Mouse (Mus musculus): ENCODE results near the gene Aco2.
A peak's percentile ranks its signal among the peaks of the same experiment; 100 is the strongest.
"Not testable (repeated sequence)": the region's sequence is repeated elsewhere in the genome, so short reads cannot be mapped to it uniquely, and the experiment has no call there.

Aco2 gene

DNA sequence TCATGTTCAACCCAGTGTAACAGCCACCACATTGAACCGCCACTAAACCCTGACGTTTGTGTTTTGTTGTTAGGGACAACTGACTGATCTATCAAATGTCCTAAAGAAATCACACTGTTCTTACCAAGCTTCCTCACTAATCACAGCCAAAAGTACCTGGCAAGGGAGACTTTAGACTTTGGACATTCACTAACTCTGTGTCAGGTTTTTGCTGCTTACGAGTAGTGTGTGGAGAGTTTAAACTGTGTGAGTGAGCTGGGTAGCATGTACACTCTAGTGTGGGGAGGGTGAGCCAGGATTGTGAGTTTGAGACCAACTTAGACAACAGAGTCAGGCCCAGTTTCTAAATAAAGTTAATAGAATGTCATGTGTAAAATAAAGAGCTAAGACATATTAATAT is 10.2 kb downstream of the Aco2 start:
- DNase-seq, result no peak

DNA sequence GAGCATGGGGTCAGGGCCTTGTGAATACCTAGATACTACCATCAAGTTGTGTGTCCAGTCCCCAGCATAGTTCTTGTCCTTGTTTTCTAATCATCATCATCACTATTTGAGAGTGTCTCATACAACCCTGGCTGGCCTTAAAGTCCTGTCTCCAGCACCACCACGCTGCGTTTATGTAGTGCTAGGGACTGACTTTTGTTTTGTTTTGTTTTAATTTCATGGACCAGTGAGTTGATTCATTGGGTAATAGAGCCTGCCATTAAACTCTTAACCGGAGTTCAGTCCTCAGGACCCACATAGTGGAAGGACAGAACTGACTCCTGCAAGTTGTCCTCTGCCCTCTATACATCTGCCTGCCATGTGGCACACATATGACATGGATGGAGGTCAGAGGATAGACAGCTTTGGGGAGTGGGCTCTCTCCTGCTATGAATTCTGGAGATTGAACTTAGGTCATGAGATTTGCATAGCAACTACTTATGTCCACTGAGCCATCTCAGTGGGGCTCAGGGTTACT is 13.4 kb downstream of the Aco2 start:
- no peak for DNase-seq

DNA sequence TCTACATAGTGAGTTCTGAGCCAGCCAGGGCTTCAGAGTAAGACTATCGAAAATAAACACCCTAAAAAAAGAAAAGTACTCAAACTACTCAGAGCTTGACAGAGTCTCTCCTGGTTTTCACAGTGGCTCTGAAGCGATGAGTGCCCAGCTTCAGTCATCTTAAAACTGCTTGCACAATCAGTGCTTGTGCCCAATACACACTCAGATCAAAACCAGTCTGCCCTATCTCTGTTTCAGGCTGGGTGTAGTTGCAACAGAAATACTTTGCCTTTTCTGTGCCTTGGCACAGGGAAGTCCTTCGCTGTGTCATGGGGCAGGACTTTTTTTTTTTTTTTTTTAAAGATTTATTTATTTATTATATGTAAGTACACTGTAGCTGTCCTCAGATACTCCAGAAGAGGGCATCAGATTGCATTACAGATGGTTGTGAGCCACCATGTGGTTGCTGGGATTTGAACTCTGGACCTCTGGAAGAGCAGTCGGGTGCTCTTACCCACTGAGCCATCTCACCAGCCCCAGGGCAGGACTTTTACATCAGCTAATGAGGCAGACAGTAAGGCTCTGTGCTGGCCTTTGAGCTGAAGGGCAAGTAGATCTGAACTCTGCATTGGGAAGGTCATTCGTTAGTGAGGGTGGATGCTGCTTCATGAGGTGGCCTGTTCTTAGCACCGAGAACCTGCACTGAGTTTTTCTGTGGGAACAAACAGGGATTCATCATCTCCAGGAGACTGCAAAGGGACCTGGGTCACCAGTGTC is 14.9 kb downstream of the Aco2 start:
- DNase-seq, result no peak

DNA sequence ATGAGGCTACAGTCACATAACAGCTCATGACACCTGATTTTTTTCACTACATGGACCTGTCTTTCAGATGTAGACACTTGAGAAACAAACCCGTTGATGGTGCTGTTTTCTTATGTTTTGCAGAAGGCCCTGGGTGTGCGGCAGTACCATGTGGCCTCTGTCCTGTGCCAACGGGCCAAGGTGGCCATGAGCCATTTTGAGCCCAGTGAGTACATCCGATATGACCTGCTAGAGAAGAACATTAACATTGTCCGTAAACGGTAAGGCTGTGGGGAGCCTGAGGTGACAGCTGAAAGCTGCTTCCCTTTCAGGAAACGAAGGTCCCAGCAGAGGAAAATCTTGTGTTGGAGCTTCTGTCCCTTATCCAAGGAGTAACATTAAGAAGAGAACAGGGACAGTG is 17.1 kb downstream of the Aco2 start:
- DNase-seq, result no peak

DNA sequence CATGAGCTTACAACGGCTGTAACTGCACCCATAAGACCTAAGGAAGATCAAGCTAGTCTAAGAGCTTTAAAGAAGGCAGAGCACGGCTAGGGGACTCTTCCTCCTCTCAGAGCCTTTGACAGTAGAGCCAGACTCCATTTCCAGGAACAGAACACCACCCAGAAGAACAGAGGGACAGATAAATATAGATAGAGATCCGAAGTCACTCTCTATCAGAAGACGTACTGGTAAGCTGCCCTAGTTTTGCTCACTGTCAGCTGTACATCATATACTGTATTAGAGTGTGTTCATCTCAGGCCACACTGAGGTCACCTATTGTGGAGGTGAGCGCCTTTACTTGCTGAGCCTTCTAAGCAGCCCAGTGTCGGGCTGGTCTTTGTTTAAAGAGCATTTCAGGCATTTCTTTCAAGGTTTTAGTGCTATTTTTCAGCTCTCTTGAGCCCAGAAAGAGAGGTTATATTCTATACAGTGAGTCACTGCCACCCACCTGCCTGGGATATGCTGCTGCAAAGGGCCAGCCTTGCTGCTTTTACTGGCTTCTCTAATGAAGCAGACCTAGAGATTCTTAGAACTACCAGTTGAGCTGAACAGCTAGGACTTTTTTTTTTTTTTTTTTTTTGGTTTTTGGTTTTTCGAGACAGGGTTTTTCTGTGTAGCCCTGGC is 19.2 kb downstream of the Aco2 start:
- no peak for DNase-seq

DNA sequence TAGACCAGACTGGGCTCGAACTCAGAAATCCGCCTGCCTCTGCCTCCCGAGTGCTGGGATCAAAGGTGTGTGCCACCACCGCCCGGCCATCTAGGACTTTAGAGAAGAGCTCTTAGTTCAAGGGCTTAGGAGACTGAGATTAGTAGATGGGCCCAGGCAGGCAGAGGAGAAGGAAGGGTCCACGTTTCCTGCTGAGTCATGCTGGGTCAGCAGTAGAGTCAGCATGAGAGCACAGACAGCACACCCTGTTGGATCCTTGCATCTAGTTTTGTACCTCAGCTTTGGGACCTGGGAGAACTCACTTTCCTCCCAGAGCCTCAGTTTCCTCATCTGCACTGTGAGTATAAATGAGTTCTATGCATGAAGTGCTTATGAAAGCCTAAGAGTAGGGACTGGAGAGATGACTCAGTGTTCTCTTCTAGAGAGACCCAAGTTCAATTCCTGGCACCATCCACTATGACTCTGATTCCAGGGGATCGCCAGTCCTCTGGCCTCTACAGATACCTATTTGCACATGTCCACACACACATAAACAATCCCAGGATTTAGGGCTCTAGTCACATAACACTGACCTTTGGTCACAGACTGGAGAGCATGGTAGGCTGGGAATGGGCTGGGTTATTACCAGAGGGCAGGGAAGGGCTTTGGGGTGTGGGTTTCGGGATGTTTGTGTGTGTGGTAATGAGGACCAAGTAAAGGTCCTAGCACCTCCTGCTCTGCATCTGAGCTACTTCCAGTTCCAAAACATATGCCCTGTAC is 19.9 kb downstream of the Aco2 start:
- no peak for DNase-seq

DNA sequence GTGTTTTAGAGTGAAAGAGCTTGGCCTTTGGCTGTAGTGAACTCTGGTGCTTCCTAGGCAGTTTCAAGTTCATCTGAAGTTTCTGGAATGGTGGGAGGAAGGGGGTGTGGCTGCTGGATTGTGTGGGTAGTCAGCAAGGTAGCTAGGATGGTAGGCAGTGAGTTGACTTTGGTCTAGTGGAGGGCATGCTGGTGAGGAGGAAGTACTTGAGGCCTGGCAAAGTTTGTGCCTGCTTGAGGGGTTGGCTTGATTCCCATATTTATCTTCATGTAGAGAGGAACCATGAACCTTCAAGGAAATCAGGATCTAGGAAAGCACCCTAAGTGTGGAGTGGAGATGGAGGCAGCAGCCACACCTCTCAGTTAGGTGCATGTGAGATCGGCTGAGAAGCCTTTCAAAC is 21.9 kb downstream of the Aco2 start:
- no peak for DNase-seq

DNA sequence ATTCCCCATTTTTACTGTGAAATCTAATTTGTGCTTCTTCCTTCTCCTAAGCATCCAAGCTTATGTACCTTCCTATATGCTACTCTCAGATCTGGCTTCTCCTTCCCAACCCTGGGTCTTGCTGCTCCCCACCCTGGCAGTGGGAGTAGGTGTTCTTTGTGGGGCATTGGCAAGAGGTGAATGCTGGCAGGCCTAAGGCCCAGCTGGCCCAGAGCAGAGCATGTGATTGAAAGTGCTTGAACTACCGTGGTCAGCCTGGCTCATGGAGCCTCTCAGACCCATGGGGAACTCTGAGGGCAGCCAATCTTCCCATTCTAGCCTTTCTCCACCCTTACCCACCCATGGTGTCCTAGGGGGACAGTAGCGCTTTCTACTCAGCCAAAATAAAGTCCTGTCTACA is 24.3 kb downstream of the Aco2 start:
- DNase-seq, result no peak

DNA sequence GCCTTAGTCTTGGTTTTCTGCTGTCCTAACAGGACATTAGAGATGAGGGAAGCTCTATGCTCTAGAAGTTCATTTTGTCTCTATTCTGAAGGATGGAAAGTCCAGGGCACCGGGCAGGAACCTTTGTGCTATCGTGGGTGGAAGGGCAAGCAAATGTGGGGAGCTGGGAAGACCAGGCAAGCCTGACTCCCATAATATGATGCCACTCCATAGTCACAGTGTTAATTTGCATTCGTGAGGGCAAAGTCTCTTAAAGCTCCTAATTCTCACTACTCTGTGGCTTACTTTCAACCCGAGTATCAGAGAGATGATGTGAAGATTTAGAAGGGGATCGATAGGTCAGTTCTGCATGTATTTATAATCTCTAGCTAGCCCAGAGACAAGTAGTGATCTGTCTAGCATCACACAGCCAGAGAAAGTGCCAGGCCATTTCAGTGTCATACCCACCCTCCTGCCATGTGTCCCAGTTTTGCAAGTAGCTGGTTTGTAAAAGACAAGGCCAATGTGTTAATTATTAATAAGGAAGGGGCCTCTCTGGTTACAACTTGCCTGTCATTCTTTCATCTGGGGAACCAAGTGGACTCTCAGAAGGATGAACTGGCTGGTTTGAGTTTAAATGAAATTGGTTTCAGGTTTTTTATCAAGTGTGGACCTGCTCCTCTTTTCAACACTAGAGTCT is 25.6 kb downstream of the Aco2 start:
- no peak for DNase-seq

DNA sequence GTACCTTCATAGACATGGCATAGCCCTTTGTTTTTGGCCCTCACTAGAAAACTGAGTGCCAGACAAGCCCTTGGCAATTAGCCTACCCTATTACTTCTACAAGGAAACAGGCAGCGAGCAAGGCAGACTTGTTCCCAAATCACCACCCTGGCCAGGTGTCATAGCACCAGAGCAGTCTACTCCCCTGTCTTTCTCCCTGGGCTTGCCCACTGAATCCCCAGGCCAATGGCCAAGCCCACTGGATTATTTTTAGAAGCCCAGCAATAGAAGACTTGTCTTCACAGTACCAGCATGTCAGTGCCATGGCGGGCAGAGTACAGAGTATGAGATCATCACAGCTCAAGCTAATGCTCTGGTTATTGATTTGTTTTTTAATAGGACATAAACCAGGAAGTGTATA is 26.6 kb downstream of the Aco2 start:
- no peak for DNase-seq

DNA sequence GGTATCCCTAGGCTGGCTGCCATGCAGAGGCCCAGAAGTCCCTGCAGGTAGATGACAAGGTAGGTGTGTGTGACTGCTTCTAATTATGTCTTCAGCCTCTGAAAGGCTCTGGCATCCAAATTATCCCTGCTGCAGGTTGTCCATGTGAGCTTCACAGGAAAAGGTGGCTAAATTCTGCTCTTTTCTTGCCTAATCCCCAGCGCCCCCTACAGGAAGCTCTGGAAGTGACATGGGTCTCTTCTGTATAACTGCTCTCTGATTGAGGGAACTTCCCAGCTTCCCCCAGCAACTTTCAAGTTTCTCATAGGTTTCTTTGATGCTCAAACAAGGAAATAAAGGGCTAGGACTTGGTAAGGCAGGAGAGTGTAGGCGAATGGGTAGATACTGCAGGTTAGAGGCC is 32.8 kb downstream of the Aco2 start:
- DNase-seq, result peak; percentile 87

DNA sequence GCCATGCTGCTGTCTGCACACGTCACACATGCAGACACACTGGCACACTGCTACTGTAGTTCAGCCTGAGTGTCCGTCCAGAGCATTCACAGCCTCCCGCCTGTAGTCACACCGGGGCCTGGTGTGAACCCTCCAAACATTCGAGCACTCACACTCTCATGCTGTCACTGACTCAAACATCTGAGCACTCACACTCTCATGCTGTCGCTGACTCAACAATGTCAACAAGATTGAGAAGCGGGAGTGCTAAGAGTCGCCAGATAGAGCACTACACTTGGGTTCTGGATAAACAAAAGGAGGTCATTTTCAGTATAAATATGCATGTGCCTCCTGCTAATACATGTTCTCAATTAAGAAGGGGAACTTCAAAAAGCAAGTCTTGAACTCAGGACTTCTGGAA is 35.8 kb downstream of the Aco2 start:
- no peak for DNase-seq

DNA sequence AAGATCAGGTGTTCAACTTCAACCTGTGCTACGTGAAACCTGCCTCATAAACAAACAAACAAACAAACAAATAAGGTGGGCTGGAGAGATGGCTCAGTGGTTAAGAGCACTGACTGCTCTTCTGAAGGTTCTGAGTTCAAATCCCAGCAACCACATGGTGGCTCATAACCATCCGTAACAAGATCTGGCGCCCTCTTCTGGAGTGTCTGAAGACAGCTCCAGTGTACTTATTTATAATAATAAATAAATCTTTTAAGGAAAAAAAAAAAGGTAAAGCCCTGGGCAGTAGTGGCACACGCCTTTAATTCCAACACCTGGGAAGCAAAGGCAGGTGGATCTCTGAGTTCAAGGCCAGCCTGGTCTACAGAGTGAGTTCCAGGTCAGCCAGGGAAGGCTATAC is 36.7 kb downstream of the Aco2 start:
- DNase-seq, result not testable (repeated sequence)

DNA sequence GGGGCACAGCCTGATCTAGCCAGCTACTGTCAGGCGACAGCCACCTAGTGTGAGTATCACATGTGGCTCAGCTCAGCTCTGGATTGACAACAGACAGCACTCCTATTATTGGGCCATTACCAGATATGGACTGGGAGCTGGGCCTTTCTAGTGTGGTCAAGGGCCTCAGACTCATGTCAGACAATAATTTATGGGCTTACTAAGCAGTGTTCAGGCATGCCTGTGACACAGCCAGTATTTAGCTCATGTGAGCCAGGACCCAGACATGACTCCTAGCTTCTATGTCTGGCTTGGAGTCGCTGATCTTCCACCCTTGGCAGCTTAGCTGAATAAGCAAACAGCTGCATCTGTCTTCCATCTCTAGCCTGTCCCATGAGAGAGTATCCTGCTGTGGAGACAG is 40.4 kb downstream of the Aco2 start:
- DNase-seq, result no peak

DNA sequence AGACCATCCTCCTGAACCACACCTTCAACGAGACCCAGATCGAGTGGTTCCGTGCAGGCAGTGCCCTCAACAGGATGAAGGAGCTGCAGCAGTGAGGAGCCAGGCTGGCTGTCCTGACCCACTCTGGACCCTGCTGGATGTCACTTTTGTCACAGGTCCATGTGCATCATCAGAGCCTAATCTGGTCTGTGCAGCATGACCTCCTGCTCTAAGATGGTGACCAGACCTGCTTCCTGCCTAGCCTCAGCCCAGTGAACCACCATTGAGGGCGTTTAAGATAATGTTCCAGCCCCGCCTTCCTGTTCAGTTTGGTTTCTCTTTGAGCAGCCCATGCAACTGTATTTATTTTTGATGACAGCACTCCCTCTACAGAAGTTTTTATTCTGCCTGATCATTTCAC is 42.6 kb downstream of the Aco2 start:
- DNase-seq, result no peak

DNA sequence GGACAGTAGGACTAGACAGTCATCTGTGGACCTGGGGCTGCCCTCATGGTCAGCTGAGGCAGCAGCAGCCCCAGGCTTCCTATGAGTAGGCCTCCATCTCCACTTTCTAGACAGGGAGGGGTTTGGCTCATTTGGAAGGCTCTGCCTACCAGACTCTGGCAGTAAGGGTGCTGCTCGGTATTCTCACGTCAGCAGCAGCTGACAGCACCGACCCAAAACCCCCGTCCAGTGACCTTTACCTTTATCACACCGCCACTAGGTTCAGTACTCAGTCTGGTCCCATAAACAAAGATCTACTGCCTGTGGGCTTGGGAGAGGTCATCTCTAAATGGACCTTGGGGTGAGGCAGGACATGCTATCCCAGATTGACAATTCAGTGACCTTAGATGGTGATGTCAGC is 43.6 kb downstream of the Aco2 start:
- DNase-seq, result no peak

DNA sequence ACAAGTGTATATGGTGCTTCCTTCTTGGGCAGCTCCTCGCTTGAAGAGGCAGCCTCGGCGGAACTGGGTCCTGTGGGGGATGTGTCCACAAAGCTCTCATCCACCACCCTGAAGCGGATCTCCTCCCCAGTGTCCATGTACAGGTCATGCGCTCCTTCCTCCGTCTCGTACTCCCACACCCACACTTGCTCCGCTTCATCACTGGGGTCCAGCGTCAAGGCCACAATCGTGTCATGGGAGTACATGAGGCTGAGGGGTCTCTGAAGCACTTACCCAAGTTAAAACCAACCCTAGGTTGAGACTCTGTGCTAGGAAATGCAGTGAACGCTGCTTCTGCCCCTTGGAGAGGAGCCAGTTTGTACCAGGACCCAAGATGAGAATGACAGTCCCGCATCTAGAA is 45.1 kb downstream of the Aco2 start:
- no peak for DNase-seq

DNA sequence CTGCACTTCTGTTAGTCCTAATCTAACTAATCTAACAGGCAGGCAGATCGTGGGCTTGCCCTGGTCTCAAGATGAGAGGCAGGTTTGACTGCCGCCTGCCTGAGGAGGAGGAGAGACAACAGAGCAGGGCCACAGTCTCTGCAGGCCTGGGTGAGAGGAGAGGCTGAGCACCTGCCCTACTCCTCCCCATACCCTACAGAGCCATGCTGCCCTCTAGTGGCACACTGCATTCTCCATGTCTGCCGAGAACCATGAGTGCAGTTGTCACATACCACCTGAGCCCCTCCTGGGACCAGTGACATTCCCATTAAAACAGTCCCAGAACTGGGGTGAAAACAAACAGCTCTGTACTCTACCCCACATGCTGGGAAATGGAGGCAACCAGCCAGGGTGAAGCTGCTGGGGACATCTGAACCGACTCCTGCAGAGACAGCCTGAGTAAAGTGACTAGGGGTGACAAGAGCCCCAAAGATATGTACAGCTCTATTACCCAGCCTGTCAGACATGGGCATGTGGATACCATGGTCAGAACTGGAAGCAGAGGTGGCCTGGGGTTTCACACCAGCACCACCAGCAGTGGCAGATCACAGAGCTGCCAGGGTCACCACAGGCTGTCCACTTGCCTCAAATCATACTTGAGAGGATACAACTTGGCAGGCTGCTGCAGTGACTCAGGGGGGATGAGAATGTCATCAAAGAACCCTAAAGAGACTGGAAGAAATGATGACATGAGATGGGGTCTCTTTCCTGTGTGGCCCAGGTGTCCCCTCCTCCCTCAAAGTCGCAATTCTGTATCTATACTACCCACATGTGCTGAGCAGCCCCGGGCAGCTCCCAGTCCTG is 45.7 kb downstream of the Aco2 start:
- DNase-seq, result peak; percentile 79

DNA sequence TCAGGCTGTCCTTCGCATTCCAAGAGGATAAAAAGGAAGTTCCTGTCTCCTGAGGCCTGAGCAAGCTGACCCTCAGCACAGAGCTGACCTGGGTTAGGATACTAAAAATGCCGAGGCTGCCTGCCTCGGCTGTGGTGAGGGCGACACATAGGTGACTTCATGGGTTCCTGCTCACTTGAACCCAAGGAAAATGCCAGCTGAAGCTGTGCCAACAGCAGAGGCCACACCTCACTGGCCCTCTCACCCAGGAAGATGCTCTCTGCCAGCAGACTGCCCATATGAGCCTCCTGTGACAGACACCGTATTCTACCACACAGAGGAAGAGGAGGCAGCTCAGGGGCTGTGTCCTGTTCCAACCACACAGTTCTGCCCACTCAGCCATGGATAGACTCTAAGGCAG is 47.0 kb downstream of the Aco2 start:
- no peak for DNase-seq

DNA sequence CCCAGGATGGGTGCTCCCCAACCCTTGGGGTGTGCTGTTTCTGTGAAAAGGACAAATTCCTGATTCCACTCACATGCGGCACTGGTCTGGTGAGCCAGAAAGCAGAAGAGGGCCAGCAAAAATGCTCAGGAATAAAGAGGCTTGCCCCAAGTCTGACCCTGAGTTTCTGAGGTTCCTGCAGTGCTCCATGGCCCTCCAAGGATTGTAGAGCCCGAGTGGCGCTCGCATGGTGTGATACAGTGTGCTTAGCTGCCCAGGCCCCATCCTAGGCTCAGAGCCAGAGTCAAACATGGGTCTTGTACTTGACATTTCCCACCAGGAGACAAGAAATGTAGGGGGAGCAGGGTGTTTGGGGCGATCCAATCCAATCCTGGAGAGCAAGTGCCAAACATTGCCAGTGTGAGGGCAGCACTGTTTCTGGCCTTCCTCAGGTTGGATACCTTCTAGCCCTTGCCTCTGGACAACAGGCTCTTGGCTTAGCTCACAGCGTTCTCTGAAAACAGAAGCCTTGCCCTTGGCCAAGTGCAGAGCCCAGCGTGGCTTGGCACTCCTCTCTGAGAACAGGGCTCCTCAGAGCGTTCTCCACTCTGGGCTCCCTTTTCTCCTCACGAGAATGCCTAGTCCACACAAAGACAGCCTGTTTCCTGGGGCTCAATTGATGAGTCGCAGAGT is 48.6 kb downstream of the Aco2 start:
- DNase-seq, result no peak

DNA sequence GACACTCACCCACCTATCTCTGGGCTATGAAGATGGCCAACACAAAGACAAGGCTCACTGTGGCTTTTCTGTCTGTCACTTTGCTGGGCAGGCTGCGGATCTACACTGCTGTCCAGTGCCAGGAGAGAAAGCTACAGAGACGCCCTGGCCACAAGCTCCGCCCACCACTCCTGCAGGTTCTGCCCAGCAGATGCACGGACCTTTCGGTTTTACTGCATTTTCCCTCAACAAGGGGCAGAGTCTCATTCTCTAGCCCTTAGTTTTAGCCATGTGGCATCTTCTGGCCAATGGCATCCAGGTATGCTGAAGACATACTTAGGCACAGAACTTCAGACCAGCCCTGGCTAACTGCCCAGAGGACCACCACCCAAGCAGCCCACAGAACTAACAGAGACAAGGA is 49.1 kb downstream of the Aco2 start:
- no peak for DNase-seq

DNA sequence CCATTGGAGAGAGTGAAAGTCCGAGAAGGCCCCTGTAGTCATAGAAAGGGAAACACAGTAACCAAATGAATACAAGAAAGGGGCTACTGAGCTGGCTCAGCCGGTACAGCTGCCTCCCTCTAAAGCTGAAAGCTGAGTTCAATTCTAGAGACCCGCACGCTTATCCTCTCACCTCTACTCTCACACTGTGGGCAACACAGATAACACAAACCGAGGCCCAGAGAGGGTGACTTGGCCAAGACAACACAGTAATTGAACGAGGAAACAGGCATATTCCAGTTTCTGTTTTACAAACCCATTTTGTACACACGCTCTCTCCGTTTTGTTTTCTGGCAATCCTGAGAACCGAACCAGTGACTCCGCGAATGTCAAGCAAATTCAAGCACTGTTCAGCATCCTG is 52.8 kb downstream of the Aco2 start:
- no peak for DNase-seq
